Mouse (Mus musculus) MEL (cell line): ENCODE results near the gene Tep1.

Source experiments
- CTCF ChIP-seq, 3 experiments: IDR thresholded peaks in 2 of 3; conservative IDR thresholded peaks in 1 of 3; 2 replicates each; pipeline ENCODE4 v1.5.1; 2011 to 2012; ENCODE audit warnings: low read length in 3 of 3, low read depth in 2 of 3, mild to moderate bottlenecking in 2 of 3, improper control_type of control experiment in 1 of 3, inconsistent platforms in 1 of 3, mixed read lengths in 1 of 3, moderate library complexity in 1 of 3; ENCODE audit not compliant: control insufficient read depth in 1 of 3, insufficient read depth in 1 of 3, poor library complexity in 1 of 3, severe bottlenecking in 1 of 3
- ELF1 ChIP-seq: IDR thresholded peaks from 2 replicates; pipeline ENCODE4 v1.6.1; 2014; ENCODE audit warnings: low read depth, mild to moderate bottlenecking, inconsistent platforms, low read length, improper control_type of control experiment, moderate library complexity
- EP300 ChIP-seq, 2 experiments: IDR thresholded peaks; 2 replicates each; pipeline ENCODE4 v1.6.1; 2011; ENCODE audit warnings: improper control_type of control experiment in 2 of 2, low read length in 2 of 2, low read depth in 1 of 2, mild to moderate bottlenecking in 1 of 2
- ETS1 ChIP-seq: IDR thresholded peaks from 2 replicates; pipeline ENCODE4 v1.6.1; 2012; ENCODE audit warnings: low read depth, mild to moderate bottlenecking, inconsistent platforms, low read length, improper control_type of control experiment, moderate library complexity
- GATA1 ChIP-seq: IDR thresholded peaks from 2 replicates; pipeline ENCODE4 v1.6.1; 2011; ENCODE audit warnings: low read depth, low read length, improper control_type of control experiment
- MXI1 ChIP-seq: IDR thresholded peaks from 2 replicates; pipeline ENCODE4 v1.6.1; 2011; ENCODE audit warnings: mild to moderate bottlenecking, low read depth, low read length, improper control_type of control experiment
- MYC ChIP-seq: IDR thresholded peaks from 2 replicates; pipeline ENCODE4 v1.6.1; 2011; ENCODE audit warnings: low read depth, mild to moderate bottlenecking, low read length, improper control_type of control experiment, moderate library complexity
- POLR2A ChIP-seq, 2 experiments: IDR thresholded peaks; 2 replicates each; pipeline ENCODE4 v1.6.1; 2011 to 2012; ENCODE audit warnings: low read length in 2 of 2, mild to moderate bottlenecking in 2 of 2, control low read depth in 1 of 2, improper control_type of control experiment in 1 of 2, low read depth in 1 of 2, moderate library complexity in 1 of 2; ENCODE audit not compliant: control insufficient read depth in 1 of 2, insufficient read depth in 1 of 2, poor library complexity in 1 of 2
- POLR2AphosphoS2 ChIP-seq: IDR thresholded peaks from 2 replicates; pipeline ENCODE4 v1.6.1; 2011; ENCODE audit warnings: low read length, improper control_type of control experiment
- SIN3A ChIP-seq: IDR thresholded peaks from 2 replicates; pipeline ENCODE4 v1.6.1; 2012; ENCODE audit warnings: low read length, improper control_type of control experiment, inconsistent platforms
- TAL1 ChIP-seq: IDR thresholded peaks from 2 replicates; pipeline ENCODE4 v1.6.1; 2012; ENCODE audit warnings: mild to moderate bottlenecking, inconsistent platforms, low read length, moderate library complexity, mixed read lengths
- USF1 ChIP-seq: IDR thresholded peaks from 2 replicates; pipeline ENCODE4 v1.6.1; 2014; ENCODE audit warnings: low read depth, mild to moderate bottlenecking, inconsistent platforms, low read length, improper control_type of control experiment, moderate library complexity

DNA sequence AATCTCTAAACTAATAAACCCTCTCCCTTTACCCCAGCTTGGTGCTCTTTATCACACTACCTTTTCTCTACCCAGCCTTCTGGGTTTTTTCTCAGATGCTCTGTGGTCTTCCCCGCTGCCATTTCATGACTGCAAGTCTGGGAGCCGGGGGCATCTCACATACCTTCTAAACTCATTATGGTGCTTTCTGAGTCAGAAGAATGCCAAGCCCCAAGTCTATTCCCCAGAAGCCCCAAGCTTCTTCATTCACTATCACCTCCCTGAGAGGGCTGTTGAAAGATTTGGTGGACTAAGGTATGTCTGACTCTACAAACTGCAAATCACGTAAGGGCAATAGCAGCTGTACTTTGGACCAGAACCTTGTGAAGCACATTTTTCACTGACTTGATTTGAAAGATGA is 3.4 kb downstream of the Tep1 start:
- TF ChIP-seq POLR2AphosphoS2 (no peak), CTCF (IDR thresholded peaks at IDR 0.05 in 2 of 3, conservative IDR thresholded peaks at IDR 0.05 in 1 of 3; ENCODE audit: control insufficient read depth in 1 of 3, insufficient read depth in 1 of 3, low read depth in 2 of 3, low read length in 3 of 3, poor library complexity in 1 of 3, severe bottlenecking in 1 of 3) (no peak), ELF1 (no peak), TAL1 (no peak), POLR2A (IDR thresholded peaks at IDR 0.05; ENCODE audit: control insufficient read depth in 1 of 2, insufficient read depth in 1 of 2, low read depth in 1 of 2, low read length in 2 of 2, poor library complexity in 1 of 2) (no peak), MXI1 (no peak), EP300 (IDR thresholded peaks at IDR 0.05; ENCODE audit: low read depth in 1 of 2, low read length in 2 of 2) (no peak), MYC (no peak), GATA1 (no peak), SIN3A (no peak), USF1 (no peak), ETS1 (no peak)
